Mouse (Mus musculus) kidney, adult 18-20 months (tissue): Measurements from ENCODE around the gene Dmwd.

Source experiments
- DNase-seq: peaks from one replicate; pipeline ENCODE4 v3.0.0; 2021

Gene Dmwd

GRCm38 (mm10) chr7:19073504-19073903 is 2.5 kb upstream of the Dmwd start:
- DNase-seq, result peak; percentile 62

GRCm38 (mm10) chr7:19074494-19074893 is 1.5 kb upstream of the Dmwd start:
- DNase-seq, result no peak

GRCm38 (mm10) chr7:19075231-19075630 is 796 bp upstream of the Dmwd start:
- no peak for DNase-seq

DNA sequence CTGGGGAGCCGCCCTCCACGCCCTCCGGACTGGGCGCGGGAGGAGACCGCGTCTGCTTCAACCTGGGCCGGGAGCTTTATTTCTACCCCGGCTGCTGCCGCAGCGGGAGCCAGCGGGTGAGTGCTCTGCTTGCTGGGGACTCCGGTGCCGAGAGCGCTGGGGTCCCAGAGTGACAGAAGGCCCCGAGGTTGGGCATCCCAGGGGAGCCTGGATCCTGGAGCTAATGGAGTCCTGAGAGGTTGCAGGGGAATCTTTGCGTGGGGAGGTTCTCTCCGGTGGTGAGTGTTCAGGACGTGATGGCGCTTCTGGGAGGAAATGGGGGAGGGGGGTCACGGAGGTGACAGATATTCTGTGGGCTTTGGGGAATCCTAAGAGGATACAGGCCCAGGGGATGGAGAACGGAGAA is 562 bp downstream of the Dmwd start:
- DNase-seq, result peak; percentile 33

- DNase-seq, result no peak
Observed at GRCm38 (mm10) chr7:19077761-19078160, 1.7 kb downstream of the Dmwd start.

GRCm38 (mm10) chr7:19078732-19079131 is 2.7 kb downstream of the Dmwd start:
- no peak for DNase-seq

DNA sequence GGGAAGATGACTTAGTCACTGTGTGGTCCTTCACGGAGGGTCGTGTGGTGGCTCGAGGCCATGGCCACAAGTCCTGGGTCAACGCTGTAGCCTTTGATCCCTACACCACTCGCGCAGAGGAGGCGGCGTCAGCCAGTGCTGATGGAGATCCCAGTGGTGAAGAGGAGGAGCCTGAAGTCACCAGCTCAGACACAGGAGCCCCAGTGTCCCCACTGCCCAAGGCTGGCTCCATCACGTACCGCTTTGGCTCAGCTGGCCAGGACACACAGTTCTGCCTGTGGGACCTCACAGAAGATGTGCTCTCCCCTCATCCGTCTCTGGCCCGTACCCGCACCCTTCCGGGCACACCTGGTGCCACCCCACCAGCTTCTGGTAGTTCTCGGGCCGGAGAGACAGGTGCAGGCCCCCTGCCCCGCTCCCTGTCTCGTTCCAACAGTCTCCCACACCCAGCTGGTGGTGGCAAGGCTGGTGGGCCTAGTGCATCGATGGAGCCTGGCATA is 4.5 kb downstream of the Dmwd start:
- no peak for DNase-seq

DNA sequence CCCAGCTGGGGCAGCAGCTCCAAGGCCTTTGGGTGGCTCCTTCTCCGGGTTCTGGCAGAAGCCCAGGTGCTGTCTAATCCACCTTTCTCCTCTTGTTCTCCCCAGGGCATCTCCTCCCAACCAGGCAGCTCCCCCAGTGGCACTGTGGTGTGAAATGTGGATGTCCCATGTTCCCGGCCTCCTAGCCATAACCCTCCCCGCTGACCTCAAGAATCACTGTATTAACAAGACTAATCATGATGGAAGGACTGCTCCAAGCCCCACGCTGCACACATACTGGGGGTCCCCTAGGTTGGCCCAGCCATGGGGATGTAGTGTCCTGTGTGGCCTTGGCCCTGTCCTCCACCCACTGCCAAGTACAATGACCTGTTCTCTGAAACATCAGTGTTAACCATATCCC is 6.1 kb downstream of the Dmwd start:
- DNase-seq, result no peak

DNA sequence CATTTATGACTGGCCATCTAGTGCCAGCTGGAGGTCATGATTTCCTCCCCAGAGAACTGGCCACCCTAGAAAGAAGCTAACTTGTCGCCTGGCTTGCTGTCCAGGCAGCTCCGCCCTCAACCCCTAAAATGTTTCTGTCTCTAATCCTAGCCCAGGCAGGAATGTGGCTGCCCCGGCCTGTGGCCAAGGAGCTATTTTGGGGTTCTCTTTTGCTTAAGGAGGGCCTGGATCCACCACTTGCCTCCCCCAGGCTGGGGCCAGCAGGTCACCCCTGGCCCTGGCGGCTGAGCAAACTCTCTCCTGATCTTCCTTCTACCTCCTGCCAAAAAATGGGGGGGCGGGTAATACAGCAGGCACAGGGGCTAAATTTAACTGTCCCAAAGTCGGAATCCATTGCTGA is 7.1 kb downstream of the Dmwd start:
- DNase-seq, result peak; percentile 25

- DNase-seq, result no peak
Observed at GRCm38 (mm10) chr7:19083701-19084100, 7.7 kb downstream of the Dmwd start, which contains the start of gene Dmpk. Gene Dmpk (plus strand): TSS chr7:19083849.

GRCm38 (mm10) chr7:19084277-19084771 is 8.3 kb downstream of the Dmwd start:
- no peak for DNase-seq

DNA sequence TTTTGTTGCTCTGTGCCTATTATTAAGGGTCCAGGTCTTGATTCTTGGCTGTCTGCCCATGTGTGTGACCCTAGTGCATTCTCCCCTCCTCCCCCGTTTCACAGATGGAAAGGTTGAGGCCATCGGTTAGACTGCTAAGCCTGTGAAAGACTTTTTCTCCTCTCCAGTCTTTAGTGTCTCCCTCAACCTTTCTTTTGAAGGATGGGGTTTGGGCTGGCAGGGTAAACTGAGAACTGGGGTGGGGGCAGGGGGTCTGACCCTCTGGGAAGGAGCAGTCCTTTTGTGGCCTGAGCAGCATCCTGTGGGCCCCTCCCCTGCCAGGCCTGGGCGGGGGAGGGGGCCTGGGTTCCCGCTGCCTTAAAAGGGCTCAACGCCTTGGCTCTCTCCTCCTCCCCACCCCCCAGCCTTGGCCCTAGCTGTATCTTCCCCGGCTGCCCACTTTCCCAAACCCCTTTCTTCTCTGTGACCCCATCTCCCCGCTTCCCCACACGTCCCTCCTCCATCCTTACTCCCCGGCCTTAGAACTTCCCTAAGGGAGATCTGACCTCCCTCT is 9.0 kb downstream of the Dmwd start:
- no peak for DNase-seq

DNA sequence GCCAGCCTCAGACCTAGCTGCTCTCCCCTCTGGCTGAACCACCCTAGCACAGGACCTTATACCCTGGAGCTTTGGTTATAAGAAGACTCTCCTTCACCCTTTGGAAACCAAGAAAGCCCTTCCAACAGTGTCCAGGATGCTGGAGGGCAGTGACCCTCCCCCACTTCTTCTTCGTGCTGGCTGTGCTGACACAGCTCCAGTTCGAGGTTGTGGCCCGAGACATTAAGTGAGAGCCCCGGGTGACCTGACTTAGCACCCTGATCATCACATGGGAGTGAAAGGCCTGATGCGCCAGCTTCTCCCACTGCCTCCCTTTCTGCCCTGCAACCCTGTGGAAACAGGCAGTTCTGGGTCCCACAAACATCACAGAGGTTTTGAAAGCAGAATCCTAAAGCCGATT is 9.5 kb downstream of the Dmwd start:
- DNase-seq, result no peak

DNA sequence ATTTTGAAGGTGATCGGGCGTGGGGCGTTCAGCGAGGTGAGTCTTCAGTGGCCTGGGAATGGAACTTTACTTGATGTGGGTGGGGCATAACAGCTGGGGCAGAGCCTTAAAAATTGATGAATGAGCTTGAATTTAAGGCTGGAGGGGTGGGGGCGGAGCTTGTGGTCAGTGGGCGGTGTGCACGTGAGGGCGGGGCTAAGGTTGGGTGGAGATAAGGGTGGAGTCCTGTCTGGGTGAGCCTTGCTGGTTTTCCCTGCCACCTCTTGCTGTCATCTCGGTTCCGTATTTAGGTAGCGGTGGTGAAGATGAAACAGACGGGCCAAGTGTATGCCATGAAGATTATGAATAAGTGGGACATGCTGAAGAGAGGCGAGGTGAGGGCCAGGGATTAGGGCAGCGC is 10.0 kb downstream of the Dmwd start:
- DNase-seq, result peak; percentile 56

GRCm38 (mm10) chr7:19086760-19087159 is 10.7 kb downstream of the Dmwd start:
- DNase-seq, result no peak

DNA sequence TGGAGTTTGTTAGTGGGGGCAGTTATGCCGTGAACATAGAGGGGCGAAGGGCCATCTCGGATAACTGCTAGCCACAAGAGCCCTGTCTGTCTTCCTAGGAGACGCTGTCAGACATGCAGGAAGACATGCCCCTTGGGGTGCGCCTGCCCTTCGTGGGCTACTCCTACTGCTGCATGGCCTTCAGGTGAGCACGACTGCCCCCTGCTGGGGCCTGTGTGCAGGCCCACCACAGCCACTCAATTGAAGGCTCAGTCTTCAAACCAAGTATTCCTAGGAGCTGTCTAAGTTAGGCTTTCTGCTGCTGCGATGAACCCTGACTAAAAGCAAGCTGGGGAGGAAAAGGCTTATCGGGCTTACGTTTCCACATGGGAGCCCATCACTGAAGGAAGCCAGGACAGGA is 12.8 kb downstream of the Dmwd start:
- peak; percentile 72 for DNase-seq

GRCm38 (mm10) chr7:19091913-19092312 is 15.9 kb downstream of the Dmwd start:
- no peak for DNase-seq

DNA sequence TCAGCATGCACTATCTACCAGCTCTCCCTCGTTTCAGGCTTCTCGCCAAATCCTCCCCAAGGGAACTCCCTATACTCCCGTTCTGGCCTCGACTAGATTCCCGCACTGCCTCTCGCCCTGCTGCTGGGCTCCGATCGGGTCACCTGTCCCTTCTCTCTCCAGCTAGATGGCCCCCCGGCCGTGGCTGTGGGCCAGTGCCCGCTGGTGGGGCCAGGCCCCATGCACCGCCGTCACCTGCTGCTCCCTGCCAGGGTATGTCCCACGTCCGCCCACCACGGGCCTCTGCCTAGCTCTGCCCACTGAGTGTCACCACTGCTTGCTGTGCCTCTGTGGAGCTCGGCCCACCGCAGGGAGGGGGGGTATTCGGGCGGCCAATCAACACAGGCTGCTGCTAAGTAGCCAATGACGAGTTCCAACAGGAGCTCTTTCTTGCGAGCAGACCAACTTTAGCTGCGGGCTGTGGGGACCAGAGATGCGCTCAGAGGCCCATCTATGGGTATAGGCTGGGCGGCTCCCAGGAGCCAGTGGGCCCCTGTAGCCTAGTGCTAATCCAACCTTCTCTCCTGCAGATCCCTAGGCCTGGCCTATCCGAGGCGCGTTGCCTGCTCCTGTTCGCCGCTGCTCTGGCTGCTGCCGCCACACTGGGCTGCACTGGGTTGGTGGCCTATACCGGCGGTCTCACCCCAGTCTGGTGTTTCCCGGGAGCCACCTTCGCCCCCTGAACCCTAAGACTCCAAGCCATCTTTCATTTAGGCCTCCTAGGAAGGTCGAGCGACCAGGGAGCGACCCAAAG is 16.6 kb downstream of the Dmwd start:
- DNase-seq, result peak; percentile 67

DNA sequence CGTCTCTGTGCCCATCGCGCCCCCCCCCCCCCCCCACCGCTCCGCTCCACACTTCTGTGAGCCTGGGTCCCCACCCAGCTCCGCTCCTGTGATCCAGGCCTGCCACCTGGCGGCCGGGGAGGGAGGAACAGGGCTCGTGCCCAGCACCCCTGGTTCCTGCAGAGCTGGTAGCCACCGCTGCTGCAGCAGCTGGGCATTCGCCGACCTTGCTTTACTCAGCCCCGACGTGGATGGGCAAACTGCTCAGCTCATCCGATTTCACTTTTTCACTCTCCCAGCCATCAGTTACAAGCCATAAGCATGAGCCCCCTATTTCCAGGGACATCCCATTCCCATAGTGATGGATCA is 17.1 kb downstream of the Dmwd start:
- DNase-seq, result peak; percentile 92

- peak; percentile 96 for DNase-seq
Observed at GRCm38 (mm10) chr7:19093537-19094385, 17.7 kb downstream of the Dmwd start.

GRCm38 (mm10) chr7:19094471-19094825 is 18.4 kb downstream of the Dmwd start, which contains the start of gene Six5:
Gene Six5 (plus strand): TSS chr7:19094594.
- DNase-seq, result no peak

DNA sequence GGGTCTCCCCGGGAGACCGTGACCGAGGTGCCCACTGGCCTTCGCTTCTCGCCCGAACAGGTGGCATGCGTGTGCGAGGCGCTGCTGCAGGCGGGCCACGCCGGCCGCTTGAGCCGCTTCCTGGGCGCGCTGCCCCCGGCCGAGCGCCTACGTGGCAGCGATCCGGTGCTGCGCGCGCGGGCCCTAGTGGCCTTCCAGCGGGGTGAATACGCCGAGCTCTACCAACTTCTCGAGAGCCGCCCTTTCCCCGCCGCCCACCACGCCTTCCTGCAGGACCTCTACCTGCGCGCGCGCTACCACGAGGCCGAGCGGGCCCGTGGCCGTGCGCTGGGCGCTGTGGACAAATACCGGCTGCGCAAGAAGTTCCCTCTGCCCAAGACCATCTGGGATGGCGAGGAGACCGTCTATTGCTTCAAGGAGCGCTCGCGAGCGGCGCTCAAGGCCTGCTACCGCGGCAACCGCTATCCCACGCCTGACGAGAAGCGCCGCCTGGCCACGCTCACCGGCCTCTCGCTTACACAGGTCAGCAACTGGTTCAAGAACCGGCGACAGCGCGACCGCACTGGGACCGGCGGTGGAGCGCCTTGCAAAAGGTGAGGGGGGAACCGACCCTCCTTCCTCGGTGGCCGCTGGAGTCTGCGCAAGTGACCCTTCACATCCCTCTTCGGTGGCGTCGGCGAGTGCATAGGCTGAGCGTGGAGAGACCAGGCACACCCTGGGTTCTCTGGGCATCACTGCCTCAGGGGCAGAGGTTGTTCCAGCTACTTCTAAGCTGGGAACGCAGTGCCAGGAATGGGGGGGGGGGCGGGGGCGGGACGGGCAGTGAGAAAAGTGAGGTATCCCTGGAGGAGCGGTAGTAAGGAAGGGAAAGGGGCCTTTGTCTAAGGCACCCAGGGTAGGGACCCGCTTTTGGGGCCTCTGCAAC is 19.1 kb downstream of the Dmwd start:
- peak; percentile 70 for DNase-seq
